Mouse (Mus musculus) myocyte (in vitro differentiated cells): ENCODE measurements at regions not wholly inside any gene's neighbourhood (a gene's known extent, or its start where the extent isn't known, plus 50 kb on each side); places are given as distances from the start of the nearest gene placed in this dataset.

Experiments used
- H3K27me3 ChIP-seq: one replicate; pipeline ENCODE4 v1.6.1; 2011; ENCODE audit not compliant: control insufficient read depth, insufficient read depth, insufficient read length
- H3K36me3 ChIP-seq: one replicate; pipeline ENCODE4 v1.6.1; 2011; ENCODE audit not compliant: control insufficient read depth, insufficient read depth
- H3K4me2 ChIP-seq: one replicate; pipeline ENCODE4 v1.6.1; 2011; ENCODE audit warnings: low read depth, control low read depth
- H3K4me3 ChIP-seq: one replicate; pipeline ENCODE4 v1.5.1; 2011; ENCODE audit warnings: mild to moderate bottlenecking, control low read depth, moderate library complexity
- H3K79me2 ChIP-seq: one replicate; pipeline ENCODE4 v1.6.1; 2011; ENCODE audit not compliant: control insufficient read depth, insufficient read depth
- H3ac ChIP-seq: one replicate; pipeline ENCODE4 v1.6.1; 2011; ENCODE audit not compliant: control insufficient read depth, insufficient read length
- CEBPB ChIP-seq: IDR thresholded peaks from 2 replicates; pipeline ENCODE4 v1.6.1; 2011; ENCODE audit warnings: mild to moderate bottlenecking, moderate library complexity; ENCODE audit not compliant: poor library complexity, insufficient read depth, severe bottlenecking
- E2F4 ChIP-seq: IDR thresholded peaks from one replicate; pipeline ENCODE4 v1.6.1; 2011; ENCODE audit warnings: mild to moderate bottlenecking, control low read depth, moderate library complexity; ENCODE audit not compliant: insufficient read depth
- MAX ChIP-seq: IDR thresholded peaks from one replicate; pipeline ENCODE4 v1.6.1; 2011; ENCODE audit warnings: low read depth, mild to moderate bottlenecking, control low read depth
- MYOD1 ChIP-seq, 3 experiments: IDR thresholded peaks; one replicate each; pipeline ENCODE4 v1.6.1; 2011; ENCODE audit warnings: control low read depth in 2 of 3, low read depth in 2 of 3, mild to moderate bottlenecking in 2 of 3, moderate library complexity in 1 of 3; ENCODE audit not compliant: insufficient read length in 2 of 3, control insufficient read depth in 1 of 3
- MYOG ChIP-seq, 3 experiments: IDR thresholded peaks; one replicate each; pipeline ENCODE4 v1.6.1; 2011; ENCODE audit warnings: control low read depth in 2 of 3, low read depth in 2 of 3, mild to moderate bottlenecking in 2 of 3; ENCODE audit not compliant: insufficient read length in 2 of 3, control insufficient read depth in 1 of 3, insufficient read depth in 1 of 3
- POLR2A ChIP-seq: IDR thresholded peaks from one replicate; pipeline ENCODE4 v1.6.1; 2011; ENCODE audit warnings: low read depth, mild to moderate bottlenecking, control low read depth, moderate library complexity; ENCODE audit not compliant: insufficient read length
- POLR2AphosphoS2 ChIP-seq: IDR thresholded peaks from one replicate; pipeline ENCODE4 v1.6.1; 2011; ENCODE audit warnings: low read depth, control low read depth; ENCODE audit not compliant: insufficient read length
- REST ChIP-seq: IDR thresholded peaks from one replicate; pipeline ENCODE4 v1.6.1; 2011; ENCODE audit warnings: mild to moderate bottlenecking, control low read depth, moderate library complexity; ENCODE audit not compliant: insufficient read depth, insufficient read length
- SRF ChIP-seq: IDR thresholded peaks from one replicate; pipeline ENCODE4 v1.6.1; 2011; ENCODE audit warnings: low read depth; ENCODE audit not compliant: control insufficient read depth, insufficient read length
- TCF12 ChIP-seq: IDR thresholded peaks from one replicate; pipeline ENCODE4 v1.6.1; 2011; ENCODE audit warnings: mild to moderate bottlenecking, control low read depth; ENCODE audit not compliant: poor library complexity, insufficient read depth, severe bottlenecking
- TCF3 ChIP-seq: IDR thresholded peaks from one replicate; pipeline ENCODE4 v1.6.1; 2011; ENCODE audit warnings: low read depth, control low read depth; ENCODE audit not compliant: insufficient read length
- USF1 ChIP-seq: IDR thresholded peaks from one replicate; pipeline ENCODE4 v1.6.1; 2011; ENCODE audit warnings: low read depth, mild to moderate bottlenecking, control low read depth, moderate library complexity

DNA sequence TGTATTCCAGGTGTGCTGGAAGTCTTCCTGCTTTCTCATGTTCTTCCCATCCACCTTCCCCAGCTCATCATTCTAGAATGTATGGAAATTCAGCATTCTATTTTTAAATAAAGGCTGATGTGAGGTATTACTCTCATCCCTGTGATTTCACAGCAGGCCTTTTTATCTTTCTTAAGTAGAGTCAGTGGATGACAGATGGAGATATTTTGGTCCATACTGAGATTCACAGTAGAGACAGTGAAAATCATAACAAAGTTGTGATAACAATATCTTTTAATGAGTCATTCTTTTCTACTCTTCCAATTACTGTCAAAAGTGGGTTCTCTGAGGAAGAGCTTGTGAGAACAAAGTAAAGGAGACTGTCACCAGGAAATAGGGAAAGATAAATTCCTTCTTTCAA, 132.4 kb downstream of the AI429214 start:
- Histone ChIP-seq H3ac (no peak overlapping the region), H3K4me3 (no peak overlapping the region), H3K27me3 (no peaks in the 10 kb centered on the region), H3K4me2 (no peak overlapping the region), H3K36me3 (no peaks in the 10 kb centered on the region), H3K79me2 (no peaks in the 10 kb centered on the region)
- TF ChIP-seq CEBPB (no peak), SRF (no peak), USF1 (no peak), MYOD1 (IDR thresholded peaks at IDR 0.05; ENCODE audit: control insufficient read depth in 1 of 3, insufficient read length in 2 of 3, low read depth in 2 of 3) (no peak), TCF3 (no peak), MAX (no peak), POLR2AphosphoS2 (no peak), MYOG (IDR thresholded peaks at IDR 0.05; ENCODE audit: control insufficient read depth in 1 of 3, insufficient read depth in 1 of 3, insufficient read length in 2 of 3, low read depth in 2 of 3) (no peak), E2F4 (no peak), TCF12 (no peak), REST (no peak)

DNA sequence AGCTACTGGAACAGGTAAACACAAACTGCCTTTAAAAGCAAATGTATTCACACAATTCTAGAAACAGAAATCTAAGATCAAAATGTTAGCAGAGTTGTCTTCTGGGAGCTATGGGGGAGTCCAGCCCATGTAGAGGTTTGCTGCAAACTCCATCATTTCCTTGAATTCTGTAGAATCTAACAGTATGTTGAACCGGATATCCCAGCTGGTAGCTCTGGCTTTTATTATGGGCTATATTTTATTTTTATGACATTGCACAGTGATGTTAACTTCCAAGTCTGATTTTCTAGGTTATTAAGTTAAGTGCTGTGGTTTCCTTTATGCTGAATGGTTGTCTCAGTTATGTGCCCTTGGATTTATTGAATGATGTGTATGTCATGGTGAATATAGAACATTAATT, 136.3 kb downstream of the AI429214 start:
- Histone ChIP-seq H3K27me3 (no peaks in the 10 kb centered on the region), H3K36me3 (no peaks in the 10 kb centered on the region), H3ac (no peak overlapping the region), H3K4me2 (no peak overlapping the region), H3K4me3 (no peak overlapping the region), H3K79me2 (no peaks in the 10 kb centered on the region)
- no peak for TF ChIP-seq MYOD1 (IDR thresholded peaks at IDR 0.05; ENCODE audit: control insufficient read depth in 1 of 3, insufficient read length in 2 of 3, low read depth in 2 of 3)
- TF ChIP-seq REST = no peak
- no peak for TF ChIP-seq SRF
- no peak for TF ChIP-seq POLR2AphosphoS2
- no peak for TF ChIP-seq CEBPB
- TF ChIP-seq USF1 = no peak
- TF ChIP-seq MAX = no peak
- TF ChIP-seq TCF3 = no peak
- TF ChIP-seq POLR2A = no peak
- TF ChIP-seq MYOG (IDR thresholded peaks at IDR 0.05; ENCODE audit: control insufficient read depth in 1 of 3, insufficient read depth in 1 of 3, insufficient read length in 2 of 3, low read depth in 2 of 3) = no peak
- no peak for TF ChIP-seq TCF12
- TF ChIP-seq E2F4 = no peak

DNA sequence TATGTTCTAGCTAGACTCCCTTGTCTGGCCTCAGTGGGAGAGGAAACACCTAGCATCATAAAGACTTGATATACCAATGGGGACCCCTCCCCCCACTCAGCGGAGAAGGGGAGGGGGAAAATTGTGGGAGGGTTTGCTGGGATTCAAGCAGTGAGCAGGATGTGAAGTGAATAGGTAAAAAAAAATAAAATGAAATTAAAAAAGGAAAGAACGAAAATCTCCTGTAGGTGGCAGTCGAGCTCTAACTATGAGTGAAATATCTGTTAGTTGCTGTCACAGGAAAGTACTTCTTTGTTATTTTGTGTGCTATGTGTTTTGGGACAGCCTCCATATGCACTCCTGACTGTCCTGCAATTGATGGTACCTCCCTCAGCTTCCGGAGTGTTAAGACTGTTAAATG, 138.6 kb downstream of the AI429214 start:
- Histone ChIP-seq H3ac (no peak overlapping the region), H3K79me2 (no peaks in the 10 kb centered on the region), H3K4me2 (no peak overlapping the region), H3K27me3 (no peaks in the 10 kb centered on the region), H3K4me3 (no peak overlapping the region), H3K36me3 (no peaks in the 10 kb centered on the region)
- no peak for TF ChIP-seq E2F4
- TF ChIP-seq USF1 = no peak
- no peak for TF ChIP-seq MYOG (IDR thresholded peaks at IDR 0.05; ENCODE audit: control insufficient read depth in 1 of 3, insufficient read depth in 1 of 3, insufficient read length in 2 of 3, low read depth in 2 of 3)
- TF ChIP-seq REST = no peak

DNA sequence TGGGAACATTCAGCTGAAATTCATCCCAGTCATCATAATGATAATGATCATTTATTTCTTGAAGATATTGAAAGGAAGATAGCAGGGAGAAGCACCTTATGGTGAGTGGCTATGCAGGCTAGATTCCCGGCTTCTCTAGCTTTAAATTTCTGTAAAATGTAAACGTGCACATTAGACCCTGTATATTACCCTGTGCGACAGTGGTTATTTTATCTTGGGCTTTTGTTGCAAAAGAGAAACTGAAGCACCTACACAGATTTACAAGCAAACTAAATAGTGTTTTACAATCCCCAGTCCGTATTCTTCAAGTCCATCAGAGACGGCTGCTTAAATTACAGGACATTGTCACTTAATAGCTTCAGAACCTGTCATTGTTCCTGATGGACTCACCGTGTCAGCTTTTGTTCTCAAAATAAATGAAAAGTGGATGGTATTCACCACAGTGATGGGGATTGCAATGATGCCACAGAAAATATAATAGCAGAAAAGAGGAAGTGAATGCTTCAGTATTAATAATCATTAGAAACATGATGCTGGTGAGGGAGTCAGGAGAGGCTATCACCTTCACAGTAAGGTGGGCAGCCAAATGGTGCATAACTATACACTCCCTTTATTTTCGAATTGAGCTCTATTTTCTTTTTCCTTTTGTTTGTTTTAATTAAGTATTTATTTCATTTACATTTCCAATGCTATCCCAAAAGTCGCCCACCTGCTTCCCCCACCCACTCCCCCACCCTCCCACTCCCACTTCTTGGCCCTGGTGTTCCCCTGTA, 141.0 kb downstream of the AI429214 start:
- TF ChIP-seq MYOG (IDR thresholded peaks at IDR 0.05; ENCODE audit: control insufficient read depth in 1 of 3, insufficient read depth in 1 of 3, insufficient read length in 2 of 3, low read depth in 2 of 3) (no peak), TCF12 (no peak), POLR2AphosphoS2 (no peak), CEBPB (no peak), REST (no peak), MYOD1 (IDR thresholded peaks at IDR 0.05; ENCODE audit: control insufficient read depth in 1 of 3, insufficient read length in 2 of 3, low read depth in 2 of 3) (no peak), POLR2A (no peak), SRF (no peak), MAX (no peak), USF1 (no peak), TCF3 (no peak), E2F4 (no peak)

DNA sequence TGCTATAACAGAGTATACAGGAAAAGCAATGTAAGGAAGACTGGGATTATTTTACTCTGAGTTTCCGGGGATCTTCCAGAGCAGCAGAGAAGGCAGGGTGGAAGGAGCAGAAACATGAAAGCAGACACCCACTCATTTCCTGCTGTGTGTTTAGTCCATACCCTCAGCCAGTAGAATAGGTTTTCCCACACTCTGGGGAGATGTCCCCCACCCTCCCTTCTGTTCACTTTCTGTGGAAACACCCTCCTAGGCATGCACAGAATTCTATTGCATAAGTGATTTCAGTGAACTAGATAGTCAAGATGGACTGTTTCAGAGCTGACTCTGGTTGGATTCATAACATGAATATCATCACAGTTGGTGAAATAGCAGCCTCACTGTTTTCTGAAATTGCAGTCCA, 156.9 kb downstream of the AI429214 start:
- TF ChIP-seq E2F4 (no peak), MYOG (IDR thresholded peaks at IDR 0.05; ENCODE audit: control insufficient read depth in 1 of 3, insufficient read depth in 1 of 3, insufficient read length in 2 of 3, low read depth in 2 of 3) (no peak), POLR2A (no peak), SRF (no peak), TCF3 (no peak), CEBPB (no peak), USF1 (no peak), POLR2AphosphoS2 (no peak), TCF12 (no peak), MYOD1 (IDR thresholded peaks at IDR 0.05; ENCODE audit: control insufficient read depth in 1 of 3, insufficient read length in 2 of 3, low read depth in 2 of 3) (no peak), REST (no peak), MAX (no peak)

More for the DNA sequence above, 141.0 kb downstream of the AI429214 start:
- Histone ChIP-seq H3K79me2 (no peaks in the 10 kb centered on the region), H3ac (no peak overlapping the region), H3K36me3 (no peaks in the 10 kb centered on the region), H3K27me3 (no peaks in the 10 kb centered on the region), H3K4me3 (no peak overlapping the region), H3K4me2 (no peak overlapping the region)

More for the DNA sequence above, 156.9 kb downstream of the AI429214 start:
- Histone ChIP-seq H3ac (no peak overlapping the region), H3K4me2 (no peak overlapping the region), H3K79me2 (no peaks in the 10 kb centered on the region), H3K4me3 (no peak overlapping the region), H3K36me3 (no peaks in the 10 kb centered on the region), H3K27me3 (no peaks in the 10 kb centered on the region)
